Mouse (Mus musculus): ENCODE measurements around the gene Smc1b. TPM values are rescaled to one million over a fixed set of nuclear protein-coding genes. Genes with fewer than 3 reads are reported as not detected.

Smc1b gene
- polyA plus RNA-seq (2017; shearing (Covaris generic)) = under 1 TPM in 1 of 2 experiments, not detected in 1; 0.08 TPM

GRCm38 (mm10) chr15:85131275-85132192 lies at the start of gene Smc1b, which contains the start of gene Ribc2:
Gene Smc1b (minus strand): TSS chr15:85131964.
Gene Ribc2 (plus strand): TSS chr15:85132078.
- no peak for ATAC-seq

DNA sequence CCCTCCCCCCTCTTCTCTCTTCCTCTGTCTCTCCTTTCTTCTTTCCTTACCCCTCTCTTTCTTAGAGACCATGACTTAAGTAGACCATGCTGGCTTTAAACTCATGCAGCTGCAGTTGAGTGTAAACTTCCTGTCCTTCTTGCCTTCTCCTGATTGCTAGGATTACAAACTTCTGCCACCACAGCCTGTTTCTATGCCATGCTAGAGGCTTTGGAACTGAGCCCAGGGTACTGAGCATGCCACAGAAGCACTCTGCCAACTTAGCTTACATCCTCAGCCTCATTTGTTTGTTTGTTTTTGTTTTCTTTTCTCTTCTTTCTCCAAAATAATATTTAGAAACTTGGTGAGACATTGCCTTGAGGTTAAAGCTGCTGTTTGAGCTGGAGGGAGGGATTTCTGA lies 48.6 kb upstream of the Smc1b start:
- no peak for ATAC-seq

DNA sequence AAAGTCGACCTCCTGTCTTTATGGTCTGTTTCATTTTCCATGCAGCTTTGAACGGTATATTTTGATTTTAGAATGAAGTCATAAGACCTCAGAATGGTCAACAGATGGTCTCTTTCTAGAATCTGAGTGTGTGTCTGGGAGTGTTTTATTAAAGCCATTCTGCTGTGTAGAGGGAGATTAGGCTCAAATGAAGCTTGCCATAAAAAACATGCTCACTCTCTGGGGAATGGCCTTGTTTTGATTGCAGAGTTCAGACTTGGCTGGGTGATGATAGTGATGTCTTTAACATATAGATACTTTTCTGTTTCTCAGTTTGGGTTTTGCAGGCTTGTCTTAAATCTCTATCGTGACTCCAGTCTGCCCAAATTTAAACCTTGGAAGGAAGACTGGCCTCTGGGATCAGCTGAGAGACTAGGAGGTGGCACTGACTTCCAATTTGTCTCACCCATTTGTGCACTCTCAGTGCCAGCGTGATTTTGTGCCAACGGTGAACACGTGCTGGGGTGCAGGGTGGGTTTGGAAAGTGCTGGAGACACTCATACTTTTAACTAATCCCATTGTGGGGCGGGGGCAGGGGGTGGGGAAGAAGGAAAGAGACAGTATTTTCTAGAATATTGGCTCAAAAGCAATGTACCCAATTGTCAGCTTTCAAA lies 47.9 kb upstream of the Smc1b start:
- ATAC-seq = no peak

- ATAC-seq = no peak
These were observed 46.4 kb upstream of the Smc1b start for GRCm38 (mm10) chr15:85178172-85178571.

- no peak for ATAC-seq
These were observed 45.8 kb upstream of the Smc1b start for GRCm38 (mm10) chr15:85177576-85177975.

DNA sequence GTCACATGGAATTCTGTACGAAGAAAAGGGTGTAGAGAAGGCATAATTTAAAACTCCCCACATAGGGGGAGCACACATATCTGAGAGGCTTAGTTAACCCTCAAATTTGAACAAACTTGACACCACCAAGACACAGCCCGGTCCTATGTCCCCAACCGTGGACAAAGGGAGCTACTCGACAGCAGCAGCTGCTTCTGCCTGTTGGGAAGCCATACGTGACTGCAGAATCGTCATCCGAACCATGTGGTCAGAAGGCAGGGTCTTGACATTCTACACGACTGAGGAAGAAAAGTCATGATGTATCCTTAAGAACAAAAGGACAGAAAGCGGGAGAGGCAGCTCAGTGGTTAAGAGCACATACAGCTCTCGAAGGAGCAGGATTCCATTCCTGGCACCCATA lies 42.3 kb upstream of the Smc1b start:
- no peak for ATAC-seq

GRCm38 (mm10) chr15:85173425-85173824 lies 41.7 kb upstream of the Smc1b start:
- no peak for ATAC-seq

- ATAC-seq = no peak
These were observed 40.3 kb upstream of the Smc1b start for GRCm38 (mm10) chr15:85172054-85172453.

- ATAC-seq = no peak
These were observed 35.4 kb upstream of the Smc1b start for GRCm38 (mm10) chr15:85167086-85167679.

DNA sequence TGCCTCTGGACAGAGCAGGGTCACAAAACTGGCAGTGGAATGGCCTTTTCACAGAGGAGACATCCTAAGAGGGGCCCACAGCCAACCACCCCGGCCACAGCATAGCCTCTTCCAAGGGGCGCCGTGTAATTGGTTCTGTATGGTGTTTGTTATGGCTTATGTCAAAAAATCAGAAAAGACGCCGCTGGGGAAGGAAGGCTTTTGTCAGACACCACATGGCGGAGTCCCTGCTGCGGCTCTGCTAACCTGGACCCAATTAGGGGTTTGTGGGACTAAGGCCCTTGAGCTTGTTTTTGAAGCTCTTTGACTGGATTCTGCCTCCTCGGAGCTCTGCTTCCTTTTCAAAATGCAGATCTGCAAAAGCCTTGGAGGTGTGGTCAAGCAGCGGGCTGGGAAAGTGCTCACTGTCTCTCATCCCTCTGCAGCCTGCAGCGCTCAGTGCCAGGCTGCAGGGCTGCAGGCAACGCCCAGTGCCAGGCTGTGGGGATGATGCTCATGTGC lies 34.7 kb upstream of the Smc1b start:
- ATAC-seq = no peak

GRCm38 (mm10) chr15:85162693-85163663 lies 31.2 kb upstream of the Smc1b start:
- no peak for ATAC-seq

DNA sequence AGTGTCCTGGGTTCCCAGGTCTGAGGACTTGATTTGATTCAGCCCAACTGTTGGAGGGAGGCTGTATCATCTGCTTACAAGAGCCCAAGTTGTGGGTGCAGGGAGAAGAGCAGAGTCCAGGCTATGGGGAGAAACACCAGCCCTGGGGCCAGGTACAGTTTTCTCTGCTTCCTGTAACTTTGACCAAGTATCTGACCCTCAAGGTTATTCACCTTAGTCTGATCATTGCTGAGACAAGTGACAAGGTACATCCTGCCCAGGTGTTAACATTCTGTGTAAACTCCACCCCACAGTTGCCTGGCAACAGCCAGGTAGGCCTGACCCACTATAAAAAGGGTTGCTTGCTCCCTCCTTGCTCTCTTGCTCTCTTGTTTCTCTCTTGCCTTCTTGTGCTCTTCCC lies 29.7 kb upstream of the Smc1b start:
- ATAC-seq = no peak

GRCm38 (mm10) chr15:85156198-85156597 lies 24.4 kb upstream of the Smc1b start:
- no peak for ATAC-seq

DNA sequence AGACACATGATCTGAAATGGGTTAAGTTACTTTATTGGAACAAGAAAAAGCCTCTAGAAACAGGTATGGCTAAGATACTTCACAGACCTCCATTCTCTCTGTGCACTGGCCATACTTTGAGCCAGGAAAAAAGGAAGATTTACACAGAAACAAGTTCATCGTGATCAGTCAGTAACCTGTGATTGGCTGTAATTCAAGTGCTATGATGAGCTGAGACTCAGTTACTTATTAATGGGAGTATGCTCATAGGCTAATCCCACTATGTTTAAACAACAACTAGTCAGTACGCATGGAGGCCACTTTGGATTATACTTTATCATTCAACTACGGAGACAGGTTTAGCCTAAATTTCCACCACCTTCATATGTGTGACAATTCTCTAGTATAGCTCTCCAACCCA lies 22.3 kb upstream of the Smc1b start:
- no peak for ATAC-seq

- ATAC-seq = no peak
These were observed 20.8 kb upstream of the Smc1b start for GRCm38 (mm10) chr15:85152577-85152976.

DNA sequence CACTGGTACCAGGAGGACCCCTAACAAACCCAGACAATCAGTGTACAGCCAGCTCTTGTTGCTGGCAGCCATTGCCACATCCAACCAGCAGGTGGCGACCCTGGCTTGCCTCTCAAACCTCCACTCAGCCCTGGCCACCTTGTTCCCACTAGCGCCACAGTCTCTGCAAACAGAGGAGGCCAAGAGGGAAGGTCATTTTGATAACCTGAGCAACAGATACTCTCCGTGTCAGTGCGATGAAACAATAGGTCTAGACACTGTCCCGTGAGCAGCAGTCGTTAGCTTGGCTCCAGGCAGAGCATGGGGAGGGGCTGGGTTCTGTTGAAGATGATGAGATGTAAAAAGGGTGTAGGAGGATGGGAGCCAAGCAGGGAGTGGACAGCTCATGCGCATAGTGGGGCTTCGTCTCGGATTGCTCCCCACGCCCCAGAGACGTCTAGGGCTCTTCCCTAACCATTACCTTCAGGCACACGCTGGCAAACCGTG lies 19.7 kb upstream of the Smc1b start:
- no peak for ATAC-seq

DNA sequence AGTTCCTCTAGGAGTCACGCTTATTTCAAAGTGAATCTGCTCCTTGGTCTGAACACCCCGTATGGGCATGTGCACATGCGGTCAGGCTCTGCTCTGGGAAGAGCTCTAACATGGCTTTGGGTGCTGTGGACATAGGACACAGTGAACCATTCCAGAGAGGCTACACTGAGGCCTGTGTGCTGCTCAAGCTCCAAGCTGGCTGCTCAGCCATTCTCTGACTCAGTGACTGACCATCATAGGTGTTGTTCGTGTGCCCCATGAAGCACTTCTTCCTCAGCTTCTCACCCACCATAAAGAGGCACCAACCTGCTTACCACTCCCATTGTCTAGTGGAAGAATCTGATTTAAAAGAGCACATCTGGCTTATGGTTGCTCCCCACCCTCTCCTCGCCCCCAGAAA lies 12.5 kb upstream of the Smc1b start:
- no peak for ATAC-seq

GRCm38 (mm10) chr15:85143747-85144146 lies 12.0 kb upstream of the Smc1b start:
- no peak for ATAC-seq

GRCm38 (mm10) chr15:85143161-85143560 lies 11.4 kb upstream of the Smc1b start:
- ATAC-seq = no peak

GRCm38 (mm10) chr15:85142441-85142840 lies 10.7 kb upstream of the Smc1b start:
- no peak for ATAC-seq

GRCm38 (mm10) chr15:85141290-85141689 lies 9.5 kb upstream of the Smc1b start:
- no peak for ATAC-seq

- ATAC-seq = no peak
These were observed 3.4 kb upstream of the Smc1b start for GRCm38 (mm10) chr15:85135143-85135542.
